Mouse (Mus musculus) adrenal gland (tissue): ENCODE results near the gene Pan2.
"Not testable (repeated sequence)": the region's sequence is repeated elsewhere in the genome, so short reads cannot be mapped to it uniquely, and the experiment has no call there.

ENCODE experiments used
- intact Hi-C: fragments of 180-260 bp; cut with DNase I; formaldehyde crosslinking; loops from one replicate; pipeline ENCODE4 v1.15.1; 2025

Pan2 gene

DNA sequence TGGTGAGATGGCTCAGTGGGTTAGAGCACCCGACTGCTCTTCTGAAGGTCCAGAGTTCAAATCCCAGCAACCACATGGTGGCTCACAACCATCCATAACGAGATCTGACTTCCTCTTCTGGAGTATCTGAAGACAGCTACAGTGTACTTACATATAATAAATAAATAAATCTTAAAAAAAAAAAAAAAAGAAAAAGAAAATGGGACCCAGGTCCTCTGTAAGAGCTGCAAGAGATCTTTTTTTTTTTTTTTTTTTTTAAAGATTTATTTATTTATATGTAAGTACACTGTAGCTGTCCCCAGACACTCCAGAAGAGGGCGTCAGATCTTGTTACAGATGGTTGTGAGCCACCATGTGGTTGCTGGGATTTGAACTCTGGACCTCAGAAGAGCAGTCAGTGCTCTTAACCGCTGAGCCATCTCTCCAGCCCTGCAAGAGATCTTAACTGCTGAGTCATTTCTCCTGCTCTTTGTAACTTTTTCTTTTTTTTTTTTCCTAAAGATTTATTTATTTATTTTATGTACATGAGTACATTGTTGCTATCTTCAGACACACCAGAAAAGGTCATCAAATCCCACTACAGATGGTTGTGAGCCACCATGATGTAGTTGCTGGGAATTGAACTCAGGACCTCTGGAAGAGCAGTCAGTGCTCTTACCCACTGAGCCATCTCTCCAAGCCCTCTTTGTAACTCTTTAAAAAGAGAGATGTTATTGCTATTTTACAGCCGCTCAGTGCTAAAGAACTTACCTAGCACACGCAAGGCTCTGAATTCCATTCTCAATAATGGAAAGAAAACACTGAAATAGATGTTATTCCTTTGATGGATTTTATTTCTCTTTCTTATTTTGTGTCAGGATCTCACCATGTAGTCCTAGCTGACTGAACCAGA, 29.5 kb downstream of the Pan2 start:
- intact Hi-C loops: not testable (repeated sequence)

DNA sequence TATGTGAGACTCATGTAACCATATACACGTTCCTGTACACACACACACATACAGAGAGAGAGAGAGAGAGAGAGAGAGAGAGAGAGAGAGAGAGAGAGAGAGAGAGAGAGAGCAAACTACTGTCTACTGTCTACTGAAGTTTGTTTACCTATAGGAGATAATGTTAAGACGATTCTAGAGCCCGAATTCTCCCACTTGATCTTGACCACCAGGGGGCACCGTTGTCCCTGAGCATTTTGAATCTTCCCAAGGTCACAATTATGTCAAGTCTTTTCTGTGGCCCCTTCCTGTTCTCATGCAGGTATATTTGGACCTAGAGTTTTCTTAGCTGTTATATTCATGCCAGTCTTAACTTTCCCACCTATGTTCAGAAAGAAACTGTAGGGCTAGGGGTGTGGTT, 32.4 kb downstream of the Pan2 start:
- intact Hi-C loops: loop anchor here (5.0 kb wide), 2 partner anchors 37 to 122 kb away; partner anchors contain the start of gene Smarcc2

DNA sequence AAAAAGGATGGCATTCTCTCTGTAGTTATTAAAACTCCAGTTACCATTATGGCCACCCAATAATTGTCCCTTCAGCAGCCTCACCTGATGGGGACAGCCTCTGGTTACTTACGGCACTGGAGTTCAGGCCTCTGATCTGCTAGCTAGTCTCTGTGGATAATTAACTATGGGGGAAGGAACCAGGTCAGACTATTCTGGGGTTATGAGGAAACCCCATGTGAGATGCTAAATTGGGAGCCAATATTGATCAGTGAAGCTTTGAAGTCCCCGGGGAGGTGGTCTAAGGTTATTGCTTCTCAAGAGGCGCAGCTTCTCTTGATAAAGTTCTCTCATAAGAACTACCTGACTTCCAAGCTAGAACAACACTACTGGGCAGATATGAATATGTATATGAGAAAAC, 33.1 kb downstream of the Pan2 start:
- intact Hi-C loops: loop anchor here (5.0 kb wide), 2 partner anchors 36 to 121 kb away; partner anchors contain the start of gene Smarcc2

DNA sequence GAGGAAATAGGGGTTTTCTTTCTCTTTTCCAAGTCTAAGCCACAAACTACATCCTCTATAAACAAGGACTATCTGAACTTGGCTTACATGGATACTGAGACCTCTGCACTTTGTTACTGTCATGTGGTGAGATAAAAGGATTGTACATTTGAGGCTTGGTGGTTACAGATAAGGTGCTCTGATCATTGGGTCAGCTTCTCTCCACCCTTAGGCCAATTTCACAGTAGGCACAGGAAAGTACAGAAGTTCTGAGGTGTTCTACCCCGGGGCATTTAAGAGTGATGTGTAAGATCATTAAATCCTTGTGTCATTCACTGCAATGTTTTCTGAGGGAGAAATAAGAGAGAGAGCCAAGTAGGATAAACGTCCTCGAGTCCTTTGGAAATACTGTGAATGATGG, 33.5 kb downstream of the Pan2 start:
- intact Hi-C loops: loop anchor here (5.0 kb wide), 2 partner anchors 36 to 121 kb away; partner anchors contain the start of gene Smarcc2

DNA sequence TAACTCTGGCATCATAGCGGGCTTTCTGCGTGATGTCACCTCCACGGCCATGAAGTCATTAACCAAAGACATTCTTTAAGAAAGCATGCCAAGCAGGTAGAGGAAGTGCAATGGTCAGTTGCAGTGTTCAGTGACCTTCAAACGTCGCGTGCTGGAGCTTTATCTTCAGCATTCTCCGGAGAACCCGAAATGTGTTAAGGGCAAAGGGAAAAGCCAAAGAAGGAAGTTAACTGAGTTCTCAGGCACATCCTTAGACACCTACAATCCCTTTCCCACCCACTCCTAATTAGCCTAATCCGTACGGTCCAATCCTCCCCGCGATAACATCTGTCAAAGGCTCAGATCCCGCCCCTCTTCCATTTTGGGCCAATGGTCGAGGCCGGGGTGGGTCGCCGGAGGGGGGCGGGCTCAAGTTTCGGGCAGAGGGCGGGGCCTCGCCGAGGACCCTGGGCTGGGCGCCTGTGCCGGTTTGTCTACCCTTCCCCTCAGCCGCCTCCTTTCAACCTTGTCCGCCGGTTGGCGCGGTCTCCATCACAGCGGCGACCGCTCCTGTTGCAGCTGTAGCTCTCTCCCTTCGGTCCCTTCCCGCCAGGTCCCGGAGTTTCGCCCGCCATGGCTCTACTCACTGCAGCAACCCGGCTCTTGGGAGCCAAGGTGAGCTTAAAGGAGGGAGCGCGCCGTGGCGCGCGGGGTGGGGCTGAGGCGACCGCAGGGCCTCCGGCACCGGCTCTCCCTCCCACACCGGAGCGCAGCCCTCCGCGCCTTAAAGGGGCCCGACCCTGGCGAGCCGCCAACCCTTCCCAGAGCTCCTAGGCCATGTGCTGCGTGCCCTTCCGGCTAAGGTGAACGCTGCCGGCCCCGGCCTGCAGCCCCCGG, 34.4 kb downstream of the Pan2 start, which contains the start of gene Cs:
Gene Cs, plus strand, starts transcription at position 429 of the 876 bp plus-strand sequence.
- intact Hi-C loops: loop anchor here (5.0 kb wide), 2 partner anchors 35 to 120 kb away; partner anchors contain the start of gene Smarcc2

DNA sequence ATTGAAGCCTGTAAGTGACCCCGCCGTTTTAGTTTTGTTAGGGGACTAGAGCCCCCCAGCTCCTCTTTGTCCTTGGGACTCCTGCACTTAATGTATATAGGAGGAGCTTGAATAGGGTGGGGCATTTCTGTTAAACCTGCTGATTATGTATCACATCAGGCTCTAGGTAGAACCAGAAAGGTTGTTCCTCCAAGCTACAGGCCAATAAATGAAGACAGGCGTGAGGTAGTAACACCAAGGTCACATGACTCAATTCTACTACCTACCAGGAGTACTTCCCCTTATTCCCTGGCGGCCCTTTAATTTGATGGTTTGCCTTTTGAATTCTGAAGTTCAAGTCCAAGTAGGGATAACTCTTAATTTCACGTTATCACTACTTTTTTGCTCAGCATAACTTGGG, 35.3 kb downstream of the Pan2 start:
- intact Hi-C loops: loop anchor here (5.0 kb wide), 2 partner anchors 34 to 119 kb away; partner anchors contain the start of gene Smarcc2

DNA sequence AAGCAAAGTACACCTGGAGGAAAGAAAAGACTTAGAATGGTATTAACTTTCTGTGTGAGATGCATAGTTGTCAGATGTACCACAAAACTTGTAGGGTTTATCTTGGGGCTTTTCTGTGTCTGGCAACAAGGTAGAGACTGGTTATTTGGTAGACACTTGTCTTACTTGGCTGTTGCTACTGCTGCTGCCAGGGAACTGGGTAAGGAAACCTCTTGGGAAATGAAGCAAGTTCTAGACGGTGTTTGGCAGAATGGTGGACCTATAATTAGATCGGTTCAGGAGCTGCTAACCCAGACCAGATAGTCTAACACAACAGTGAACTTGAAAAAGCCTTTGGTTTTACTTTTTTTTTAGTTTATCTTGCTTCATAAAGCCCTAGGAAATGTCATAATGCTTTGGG, 35.8 kb downstream of the Pan2 start:
- intact Hi-C loops: loop anchor here (5.0 kb wide), 2 partner anchors 33 to 118 kb away; partner anchors contain the start of gene Smarcc2

DNA sequence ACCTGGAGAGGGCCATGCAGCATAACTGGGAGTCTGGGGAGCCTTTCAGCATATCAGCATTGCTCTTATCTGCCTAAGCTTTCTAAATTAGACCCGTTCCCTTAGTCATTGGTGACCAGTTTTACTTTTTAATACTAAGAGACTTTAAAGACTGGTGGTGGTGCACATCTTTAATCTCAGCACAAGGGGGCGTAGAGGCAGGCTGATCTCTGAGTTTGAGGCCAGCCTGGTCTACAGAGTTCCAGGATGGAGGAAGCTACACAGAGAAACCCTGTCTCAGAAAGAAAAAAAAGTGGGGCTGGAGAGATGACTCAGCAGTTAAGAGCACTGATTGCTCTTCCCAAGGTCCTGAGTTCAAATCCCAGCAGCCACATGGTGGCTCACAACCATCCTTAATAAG, 37.1 kb downstream of the Pan2 start:
- intact Hi-C loops: no loop called here

DNA sequence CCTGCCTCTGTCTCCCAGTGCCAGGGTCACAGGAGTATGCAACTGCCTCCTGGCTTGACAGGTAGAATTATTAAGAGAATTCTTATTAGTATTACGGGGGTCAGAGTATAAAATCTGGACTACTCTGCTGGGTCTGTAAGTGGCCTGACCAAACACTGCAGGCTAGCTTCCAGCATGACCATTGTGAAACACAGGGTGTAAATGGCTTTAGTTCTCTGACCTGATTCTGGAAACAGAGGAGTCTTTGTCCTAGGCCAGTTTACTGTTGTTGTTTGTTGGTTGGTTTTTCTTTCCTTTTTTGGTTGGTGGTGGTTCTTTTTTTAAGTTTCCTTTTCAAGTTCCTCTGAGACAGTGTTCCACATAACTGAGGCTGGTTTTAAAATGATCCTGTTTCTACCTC, 40.3 kb downstream of the Pan2 start:
- intact Hi-C loops: no loop called here

DNA sequence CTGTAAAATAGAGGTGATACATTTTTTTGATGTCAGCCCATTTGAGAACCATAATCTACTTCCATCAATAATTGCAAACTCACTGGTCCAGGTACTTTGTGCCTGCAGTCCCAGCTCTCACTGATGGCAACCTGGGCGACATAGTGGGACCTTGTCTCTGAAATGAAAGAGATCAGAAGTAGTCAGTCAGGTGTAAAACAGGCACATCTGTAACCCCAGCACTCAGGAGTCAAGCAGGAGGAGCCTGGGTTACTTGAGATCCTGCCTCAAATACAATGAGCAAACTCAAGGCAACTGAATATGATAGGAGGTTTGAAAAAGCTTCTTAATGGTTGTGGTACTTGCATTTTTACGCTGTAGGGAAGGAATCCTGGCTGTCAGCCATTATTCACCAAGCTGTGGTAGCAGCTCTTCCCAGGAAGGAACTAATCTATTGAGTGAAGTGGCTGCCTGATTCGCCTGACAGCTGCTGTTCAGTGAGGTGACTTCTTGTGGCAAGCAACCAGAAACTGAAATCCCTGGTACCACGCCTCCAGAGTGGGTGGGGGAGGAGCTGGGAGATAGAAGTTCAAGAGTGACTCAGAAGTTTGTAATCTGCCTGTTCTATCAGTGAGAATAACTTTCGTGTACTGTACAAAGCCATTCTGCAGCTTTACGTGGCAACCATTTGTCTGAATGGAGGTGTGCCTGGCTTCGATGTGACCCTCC, 41.6 kb downstream of the Pan2 start:
- intact Hi-C loops: no loop called here

DNA sequence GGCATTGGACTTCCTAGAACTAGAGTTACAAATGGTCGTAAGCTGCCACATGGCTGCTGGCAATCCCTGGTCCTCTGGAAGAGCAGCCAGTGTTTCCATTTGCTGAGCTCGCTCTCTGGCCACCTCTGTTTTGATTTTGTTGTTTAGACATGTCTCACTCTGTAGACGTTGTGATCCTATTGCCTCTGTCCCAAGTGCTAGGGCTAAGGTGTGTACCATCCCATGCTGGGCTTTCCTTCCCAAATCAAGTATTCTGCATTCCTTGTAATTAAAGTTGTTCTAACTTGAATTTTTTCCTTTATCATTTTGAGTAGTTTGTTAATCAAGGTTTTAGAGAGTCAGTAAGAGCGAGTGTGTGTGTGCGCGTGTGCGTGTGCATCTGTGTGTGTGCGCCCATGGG, 44.4 kb downstream of the Pan2 start:
- intact Hi-C loops: no loop called here

DNA sequence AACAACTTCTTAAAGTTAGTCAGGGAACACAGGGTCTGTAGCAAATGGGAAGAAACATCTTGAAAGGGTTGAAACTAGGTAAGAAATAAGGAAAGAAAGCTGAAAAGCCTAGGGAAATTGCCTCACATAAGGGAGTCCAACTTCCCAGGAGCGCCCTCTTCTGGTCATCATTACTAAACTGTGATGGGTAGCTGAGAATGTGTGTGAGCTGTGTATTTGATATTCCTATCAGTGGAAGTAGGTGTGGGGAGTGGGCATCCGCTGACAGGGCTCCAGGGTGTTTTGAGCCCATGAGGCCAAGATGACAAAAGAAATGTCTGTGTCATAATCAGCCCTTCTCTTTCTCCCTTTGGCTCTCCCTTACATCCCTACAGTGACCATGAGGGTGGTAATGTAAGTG, 55.7 kb downstream of the Pan2 start:
- intact Hi-C loops: no loop called here

DNA sequence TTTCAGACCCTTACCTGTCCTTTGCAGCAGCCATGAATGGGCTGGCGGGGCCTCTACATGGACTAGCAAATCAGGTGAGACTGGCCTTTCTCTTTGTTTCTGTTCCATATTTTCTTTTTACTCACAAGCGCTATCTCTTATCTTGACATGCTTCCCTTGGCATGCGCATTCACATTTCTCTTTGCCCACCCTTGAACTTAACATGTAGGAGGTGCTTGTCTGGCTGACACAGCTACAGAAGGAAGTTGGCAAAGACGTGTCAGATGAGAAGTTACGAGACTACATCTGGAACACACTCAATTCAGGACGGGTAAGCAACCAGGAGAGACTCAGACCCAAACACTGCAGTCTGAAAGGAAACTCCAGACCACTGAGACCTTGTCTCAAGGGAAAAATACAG, 56.1 kb downstream of the Pan2 start:
- intact Hi-C loops: no loop called here

DNA sequence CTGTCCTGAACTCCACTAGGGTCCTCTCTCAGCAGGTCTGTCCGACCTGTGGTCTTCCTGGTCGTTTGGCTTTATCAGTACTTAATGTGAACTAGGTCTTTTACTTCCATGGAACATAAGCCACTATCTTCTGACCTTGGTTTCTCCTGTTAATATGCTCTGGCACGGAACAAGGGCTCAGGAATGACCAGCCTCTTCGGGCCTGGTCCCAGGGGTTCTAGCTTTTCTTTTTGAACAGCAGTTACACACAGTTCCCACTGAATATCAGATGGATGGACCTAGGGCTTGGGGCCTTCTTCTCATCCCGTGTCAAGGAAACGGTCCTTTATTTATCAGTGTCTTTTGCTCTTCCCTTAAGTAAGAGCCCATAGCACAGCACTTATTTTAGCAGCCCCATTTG, 58.7 kb downstream of the Pan2 start:
- intact Hi-C loops: no loop called here

DNA sequence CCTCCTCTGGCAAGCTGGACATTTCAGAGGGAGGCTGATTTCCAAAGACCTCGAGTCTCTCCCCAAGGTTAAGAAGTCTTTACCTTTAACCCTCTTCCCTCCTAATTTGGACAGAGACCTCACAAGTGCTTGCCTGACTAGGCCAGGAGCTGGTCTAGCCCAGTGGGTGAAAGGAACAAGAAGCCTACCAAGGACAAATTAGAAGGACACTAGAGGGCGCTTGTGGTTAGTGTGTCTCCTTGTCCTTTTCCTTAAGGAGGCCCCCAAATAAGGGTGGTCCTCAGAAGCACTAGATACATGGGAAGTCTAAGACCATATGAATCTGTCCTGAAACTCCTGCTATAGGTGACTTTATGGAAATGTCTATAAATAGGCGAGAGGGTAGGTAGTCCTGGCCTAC, 59.4 kb downstream of the Pan2 start:
- intact Hi-C loops: no loop called here

DNA sequence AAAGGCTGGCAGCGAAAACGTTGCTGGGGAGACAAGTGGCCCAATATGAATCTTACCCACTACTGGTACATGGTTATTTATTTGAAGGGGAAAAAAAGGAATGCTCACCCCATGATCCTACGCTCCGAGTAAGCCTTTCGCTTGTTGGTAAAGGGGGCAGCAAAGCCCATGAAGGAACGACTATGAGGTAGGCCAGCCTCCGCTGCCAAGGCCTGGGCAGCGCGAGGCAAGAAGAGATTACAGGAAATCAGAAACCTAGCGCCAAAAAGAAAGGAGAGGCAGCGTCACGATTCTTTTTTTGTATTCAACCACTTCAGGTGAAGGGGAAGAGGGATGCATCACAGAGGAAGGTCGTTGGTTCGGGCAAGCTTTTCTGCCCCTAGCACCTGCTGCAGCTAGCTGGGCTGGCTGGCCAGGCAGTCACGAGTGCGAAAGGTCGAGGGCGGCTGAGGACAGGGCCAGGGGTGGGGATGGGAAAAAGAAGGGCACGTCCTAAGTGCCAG, 64.8 kb downstream of the Pan2 start:
- intact Hi-C loops: no loop called here

DNA sequence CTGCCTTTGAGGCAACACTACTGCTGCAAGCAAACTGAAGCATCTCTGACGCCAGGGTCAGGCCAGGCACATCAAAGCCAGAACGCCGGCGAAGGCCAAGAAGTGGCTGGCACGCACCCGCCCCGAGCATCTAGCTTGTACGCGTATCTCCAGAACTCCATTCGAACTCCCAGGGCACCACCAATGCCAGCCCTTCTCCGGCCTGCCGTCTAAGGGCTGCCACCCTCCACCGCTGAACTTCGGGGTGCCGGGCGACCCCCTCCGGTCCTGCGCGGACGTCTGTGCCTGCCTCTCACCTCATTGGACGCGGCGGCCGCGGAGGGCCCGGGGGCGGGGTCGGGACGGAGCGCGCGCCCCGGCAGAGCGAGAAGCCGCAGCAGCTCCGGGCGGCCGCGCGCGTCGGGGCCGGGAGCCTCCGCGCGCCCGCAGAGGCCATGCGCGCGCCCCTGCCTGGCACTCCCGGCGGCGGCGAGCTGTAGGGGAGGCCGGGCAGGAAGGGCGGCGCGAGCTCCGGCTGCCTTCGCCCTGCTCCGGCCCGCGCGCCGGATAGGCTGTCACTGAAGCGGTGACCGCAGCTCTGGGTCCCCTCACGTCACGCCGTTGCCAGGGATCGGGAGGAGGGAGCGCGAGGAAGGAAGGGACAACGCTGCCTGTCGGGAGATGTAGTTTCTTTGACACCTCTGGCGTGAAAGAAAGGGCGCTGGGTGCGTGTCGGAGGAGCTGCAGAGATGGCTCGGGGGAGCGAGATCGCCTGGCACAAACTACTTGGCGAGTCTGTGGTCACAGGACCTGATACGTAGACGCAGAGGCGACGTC, 65.5 kb downstream of the Pan2 start, which contains the start of gene Coq10a:
Gene Coq10a, minus strand, starts transcription at position 596 of the 816 bp plus-strand sequence.
- intact Hi-C loops: no loop called here

DNA sequence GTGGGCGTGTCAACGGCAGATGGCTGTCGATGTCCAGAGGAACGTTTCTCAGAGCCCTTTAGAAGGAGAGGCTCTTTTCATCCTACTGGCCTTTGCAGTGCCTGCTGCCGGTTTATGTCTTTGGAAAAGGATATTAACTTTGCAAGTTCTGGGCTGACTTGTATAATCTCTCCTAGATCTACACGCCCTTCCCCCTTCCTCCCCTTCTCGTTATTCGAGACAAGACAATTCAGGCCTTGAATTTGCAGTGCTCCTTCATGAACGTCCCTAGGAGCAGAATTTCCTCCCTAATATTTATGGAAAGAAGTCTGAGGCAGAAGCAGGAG, 66.0 kb downstream of the Pan2 start:
- intact Hi-C loops: no loop called here

DNA sequence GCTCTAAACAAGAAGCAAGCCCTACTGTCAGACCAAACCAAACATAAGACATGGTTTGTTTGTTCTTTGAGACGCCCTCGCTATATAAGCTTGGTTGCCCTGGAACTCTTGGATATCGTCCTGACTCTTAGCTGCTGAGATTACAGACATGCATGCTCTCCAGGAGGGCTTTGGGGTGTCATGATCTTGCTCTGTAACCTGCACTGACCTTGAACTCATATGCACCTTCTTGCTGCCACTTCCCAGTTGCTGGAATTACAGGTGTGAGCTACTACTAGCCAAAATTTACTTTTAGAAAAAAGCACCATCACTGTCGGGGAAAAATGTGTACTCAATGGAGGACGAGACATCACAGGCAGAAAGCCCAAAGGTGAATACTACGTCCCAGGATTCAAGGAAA, 66.5 kb downstream of the Pan2 start:
- intact Hi-C loops: no loop called here

DNA sequence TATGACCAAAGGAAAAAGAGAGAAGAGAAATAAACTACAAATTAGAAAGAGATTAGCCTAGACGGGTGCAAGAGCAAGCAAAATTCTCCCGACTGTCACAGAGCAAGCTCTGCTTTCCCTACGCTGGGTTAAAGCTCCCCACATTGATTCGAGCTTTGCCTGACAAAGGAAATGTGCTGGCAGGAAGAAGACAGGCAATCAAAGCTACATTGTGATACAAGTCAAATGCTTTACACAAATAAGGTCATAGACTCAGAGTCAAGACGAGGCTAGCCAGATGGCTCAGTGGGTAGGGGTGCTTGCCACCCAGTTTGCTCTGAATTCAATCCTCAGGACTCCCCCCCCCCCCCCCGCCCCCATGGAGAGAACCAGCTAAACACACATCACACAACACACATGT, 66.9 kb downstream of the Pan2 start:
- intact Hi-C loops: loop anchor here (5.0 kb wide), 1 partner anchor 33 kb away; the partner anchor contains the start of gene Cs
